Mouse (Mus musculus) layer of hippocampus, postnatal 14 days (tissue): Measurements from ENCODE around the gene Znrf4. TPM values are rescaled to one million over a fixed set of nuclear protein-coding genes. Genes with fewer than 3 reads are reported as not detected.
A peak's percentile ranks its signal among the peaks of the same experiment; 100 is the strongest.

ENCODE experiments used
- DNase-seq, 2 experiments: peaks; one replicate each; pipeline ENCODE4 v3.0.0; 2021 to 2022; ENCODE audit warnings: low spot score in 2 of 2, mixed read lengths in 1 of 2
- total RNA-seq, 2 experiments: library from RNA; stranded (reverse); gene quantifications; 2 replicates each; pipeline ENCODE4 v1.2.3; 2021

The Znrf4 gene
- total RNA-seq, 2 experiments from 2014 or later: not detected

DNA sequence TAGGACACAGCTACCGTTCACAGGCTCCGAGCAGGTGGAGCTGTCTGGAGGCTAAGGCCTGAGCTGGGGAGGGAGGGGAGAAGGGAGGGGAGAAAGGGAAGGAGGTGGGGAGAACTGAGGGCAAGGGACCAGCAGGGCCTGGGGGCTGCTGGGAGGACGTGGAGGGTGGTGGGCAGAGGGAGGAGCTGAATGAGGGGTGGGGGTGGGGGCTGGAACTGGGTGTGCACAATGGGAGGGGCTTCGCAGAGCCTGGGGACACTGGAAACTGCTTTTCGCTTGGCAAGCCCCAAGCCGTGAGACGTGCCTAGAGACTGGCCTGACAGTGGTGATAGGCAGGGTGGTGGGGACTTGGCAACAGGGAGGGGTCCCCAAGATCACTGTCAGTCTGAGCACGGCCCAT is 43.0 kb downstream of the Znrf4 start:
- no peak for DNase-seq

DNA sequence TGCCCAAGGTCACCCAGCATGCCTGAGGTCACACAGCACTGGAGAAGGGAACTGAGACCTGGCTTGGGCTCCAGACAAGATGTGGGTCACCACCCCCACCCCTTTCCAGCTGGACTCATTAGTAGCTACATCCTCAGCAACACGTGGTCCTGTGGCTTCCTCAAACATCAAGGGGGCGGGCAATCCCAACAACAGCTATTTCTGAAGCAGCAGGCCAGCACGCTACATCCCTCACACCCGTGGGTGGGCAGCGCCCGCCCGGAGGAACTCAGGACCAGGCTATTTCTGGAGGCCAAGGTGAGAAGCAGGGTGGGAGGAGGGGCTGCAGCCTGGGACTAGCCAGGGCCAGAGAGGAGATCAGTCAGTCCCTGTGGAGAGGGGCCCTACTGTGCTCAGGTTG is 43.4 kb downstream of the Znrf4 start:
- DNase-seq: no peak

DNA sequence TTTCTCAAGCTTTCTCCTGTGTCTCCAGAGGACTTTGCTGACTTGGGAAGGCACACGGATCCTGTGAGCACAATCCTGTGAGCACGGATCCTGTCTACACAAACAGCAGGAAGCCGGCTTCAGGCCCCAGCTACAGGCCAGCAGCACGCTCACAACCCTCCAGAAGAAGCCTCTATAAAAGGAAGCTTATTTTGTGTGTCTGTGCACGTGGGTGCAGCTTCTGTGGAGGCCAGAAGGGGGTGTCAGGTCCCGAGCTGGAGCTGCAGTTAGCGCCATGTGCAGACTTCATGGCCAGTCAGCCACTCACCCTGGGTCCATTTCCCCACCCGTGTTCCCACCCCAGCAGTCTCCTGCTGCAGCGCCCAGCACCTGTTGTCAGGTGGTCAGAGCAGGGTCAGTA is 43.9 kb downstream of the Znrf4 start:
- no peak for DNase-seq

DNA sequence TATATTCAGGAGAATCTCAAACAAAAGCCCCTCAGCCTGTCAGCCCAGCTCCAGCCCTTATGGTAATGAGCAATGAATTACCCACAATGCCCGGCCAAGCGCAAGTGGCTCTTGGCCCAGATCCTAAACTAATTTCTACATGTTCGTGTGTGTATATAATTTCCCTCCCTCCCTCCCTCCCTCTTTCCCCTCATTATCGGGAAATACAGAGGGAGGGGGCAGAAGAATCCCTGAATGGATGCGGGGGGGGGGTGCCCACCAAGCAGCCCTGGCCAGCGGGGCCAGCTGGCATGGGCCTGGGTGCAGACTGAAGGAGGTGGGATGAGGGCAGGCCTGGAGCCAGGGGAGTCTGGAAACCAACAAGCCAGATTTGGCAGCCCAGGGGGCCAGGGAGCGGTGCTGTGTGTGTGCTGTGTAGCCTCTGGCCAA is 44.8 kb downstream of the Znrf4 start:
- DNase-seq: peak; percentile 76 to 90

DNA sequence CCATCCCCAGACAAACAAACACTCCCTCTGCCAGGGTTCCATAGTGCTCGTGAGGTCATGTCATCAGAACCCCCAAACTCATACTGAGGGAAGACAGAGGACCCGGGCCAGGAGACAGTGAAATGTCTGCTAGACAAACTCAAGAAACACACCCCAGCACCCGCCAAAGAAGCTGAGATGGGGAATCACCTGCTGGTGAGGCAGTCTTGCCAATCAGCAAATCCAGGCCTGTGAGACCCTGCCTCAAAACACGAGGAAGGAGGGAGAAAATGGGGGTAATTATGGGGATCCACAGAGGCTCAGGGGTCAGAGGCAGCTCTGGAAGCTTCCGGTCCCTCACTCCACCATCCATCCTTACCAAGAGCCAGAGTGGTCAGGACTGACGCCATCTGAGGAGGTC is 45.5 kb downstream of the Znrf4 start:
- DNase-seq: no peak

DNA sequence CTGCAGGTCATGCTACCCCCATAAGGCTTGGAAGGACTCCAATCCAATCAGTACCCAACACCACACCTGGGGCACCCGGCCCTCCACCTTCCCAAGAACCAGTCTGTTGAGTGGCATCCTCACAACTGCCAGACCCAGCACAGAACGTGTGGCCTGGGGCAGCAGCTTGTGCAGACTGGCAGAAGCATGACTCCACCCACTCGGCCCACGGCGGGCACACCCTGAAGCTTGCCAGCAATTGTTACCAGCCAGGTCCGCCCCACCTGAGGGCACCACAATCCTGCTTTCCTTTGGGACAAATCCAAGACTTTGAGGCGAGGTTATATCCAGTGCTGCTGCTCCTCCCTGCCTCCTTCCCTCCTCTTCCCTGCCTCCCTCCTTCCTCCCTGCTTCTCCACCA is 47.4 kb downstream of the Znrf4 start:
- no peak for DNase-seq

DNA sequence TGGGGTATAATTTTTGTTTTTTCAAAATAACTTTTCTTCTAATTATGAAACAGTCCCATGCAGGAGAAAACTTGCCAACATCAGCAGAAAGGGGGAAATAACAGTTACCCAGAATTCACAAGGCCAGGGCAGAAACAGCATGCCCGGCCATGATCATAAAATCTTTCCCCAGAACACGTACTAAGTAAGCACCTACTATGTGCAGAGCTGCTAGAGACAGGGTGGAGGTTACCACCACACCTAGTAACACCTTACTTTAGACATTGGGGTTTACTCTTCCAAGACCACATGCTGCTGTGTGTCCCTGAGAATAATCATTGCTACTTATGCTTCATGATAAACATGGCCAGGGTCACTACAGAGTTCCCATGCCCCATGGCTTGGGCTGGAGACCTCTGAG is 47.9 kb downstream of the Znrf4 start:
- DNase-seq: no peak

DNA sequence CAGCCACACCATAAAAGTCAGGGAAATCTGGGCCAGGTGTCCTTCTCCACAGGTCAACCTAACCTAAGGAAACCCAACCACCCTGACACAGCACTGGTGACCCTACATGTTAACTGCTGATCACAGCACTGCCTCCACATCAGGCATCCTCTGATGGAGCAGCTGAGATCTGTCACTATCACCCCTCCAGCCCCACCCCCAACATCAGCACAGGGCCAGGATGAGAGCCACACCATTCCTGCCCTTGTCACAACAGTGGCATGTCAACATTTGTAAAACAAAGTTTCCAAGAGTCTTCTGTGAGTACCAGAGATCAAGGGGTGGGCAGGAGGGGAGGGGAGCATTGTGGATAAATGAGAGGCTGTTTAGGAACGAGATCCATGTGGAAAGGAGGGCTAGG is 48.7 kb downstream of the Znrf4 start:
- DNase-seq: no peak

DNA sequence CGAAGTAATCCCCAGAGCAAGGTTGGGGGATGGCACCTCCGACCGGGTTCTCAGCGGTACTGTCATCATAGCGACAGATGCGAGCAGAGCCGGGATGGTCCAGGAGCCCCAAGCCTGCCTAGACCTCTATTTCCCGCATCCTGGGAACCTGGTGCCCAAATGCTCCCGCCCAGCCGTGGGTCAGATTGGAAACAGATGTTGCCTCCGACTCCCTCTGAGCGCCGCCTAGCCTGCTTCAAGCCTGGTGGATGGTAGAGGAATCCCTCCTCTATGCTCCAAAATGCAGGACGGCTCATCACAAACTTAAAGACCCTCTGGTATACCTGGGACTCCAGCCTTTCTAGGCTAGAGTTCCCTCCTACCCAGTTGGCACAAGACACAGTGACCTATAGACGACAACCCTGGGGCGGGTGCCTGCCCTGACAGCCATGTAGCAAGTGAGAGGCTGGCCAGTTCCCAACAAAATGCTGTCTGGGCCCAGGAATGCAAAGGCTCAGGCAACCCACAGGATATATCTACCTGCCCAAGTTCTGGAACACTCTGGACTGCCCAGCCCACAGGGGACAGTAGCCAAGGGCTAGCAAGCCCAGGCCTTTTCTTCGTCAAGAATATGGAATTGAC is 49.3 kb downstream of the Znrf4 start:
- DNase-seq: no peak

DNA sequence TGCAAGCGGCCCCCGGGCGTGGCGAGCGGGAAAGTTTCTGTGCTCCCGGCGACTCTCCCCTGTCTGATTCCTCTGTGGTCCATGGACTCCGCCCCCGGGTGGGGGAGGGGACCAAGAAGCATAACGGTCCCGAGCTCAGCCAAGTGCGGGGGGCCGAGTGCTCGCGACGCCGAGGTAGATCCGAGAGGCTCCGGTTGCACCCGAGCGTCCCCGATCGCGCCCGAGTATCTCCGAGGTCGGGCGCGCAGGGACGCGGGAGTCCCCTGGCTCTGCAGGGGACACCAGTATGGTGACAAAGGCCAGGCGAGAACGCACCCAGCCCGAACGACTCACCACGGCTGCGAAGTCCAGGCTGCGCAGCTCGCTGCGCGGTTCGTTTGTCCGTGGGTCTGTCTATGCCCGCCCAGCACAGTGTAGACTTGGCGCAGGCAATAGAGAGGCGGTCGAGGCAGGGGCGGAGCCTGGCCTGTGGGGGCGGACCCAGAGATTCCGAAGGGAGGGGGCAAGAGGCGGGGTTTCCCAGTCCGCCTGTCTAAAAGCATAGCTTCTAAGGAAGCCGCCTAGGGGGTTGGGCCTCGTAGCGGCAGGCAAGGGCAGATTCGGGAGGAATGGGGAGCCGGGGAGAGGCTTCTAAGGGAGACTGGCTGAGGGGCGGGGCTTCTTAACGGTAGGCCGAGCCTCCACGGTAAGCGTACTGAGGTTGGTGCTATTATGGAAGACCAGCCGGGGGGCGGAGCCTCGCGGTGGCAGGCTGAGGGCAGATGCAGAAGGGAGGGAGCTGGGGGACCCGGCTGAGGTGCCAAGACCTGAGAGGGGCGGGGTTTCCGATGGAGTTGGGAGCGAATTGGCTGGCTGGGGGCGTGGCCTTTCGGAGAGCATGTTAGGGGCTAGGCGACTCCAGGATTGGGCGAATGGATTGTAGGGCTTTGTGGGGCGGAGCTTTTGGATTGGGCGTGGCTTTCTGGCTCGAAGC is 50.2 kb downstream of the Znrf4 start:
- peak; percentile 96 for DNase-seq

Other genes starting within 250 kb of the Znrf4 start
- 1 to 10 TPM; 6.2 to 7.4 TPM for gene Ticam1, start 235.6 kb downstream of the Znrf4 start, total RNA-seq
- gene Plin3, start 219.6 kb downstream of the Znrf4 start, total RNA-seq: 1 to 10 TPM; 5.1 to 9.1 TPM
- gene Arrdc5, start 212.1 kb downstream of the Znrf4 start, total RNA-seq: not detected
- gene Uhrf1, start 209.1 kb downstream of the Znrf4 start, total RNA-seq: 1 to 10 TPM; 2.4 to 5.0 TPM
- 10 to 100 TPM; 79.7 to 84.5 TPM for gene Kdm4b, start 186.4 kb downstream of the Znrf4 start, total RNA-seq
- 100 to 1,000 TPM; 771 to 772 TPM for gene Ptprs, start 35.9 kb downstream of the Znrf4 start, total RNA-seq
- 1 to 10 TPM; 1.9 to 2.1 TPM for gene Gm20219, start 42.0 kb upstream of the Znrf4 start, total RNA-seq
- gene Safb2, start 72.2 kb upstream of the Znrf4 start, total RNA-seq: 100 to 1,000 TPM; 127 TPM
- gene Safb, start 72.4 kb upstream of the Znrf4 start, total RNA-seq: 100 to 1,000 TPM; 131 to 147 TPM
- 100 to 1,000 TPM; 151 to 160 TPM for gene 2410015M20Rik, start 97.3 kb upstream of the Znrf4 start, total RNA-seq
- gene Rpl36, start 101.0 kb upstream of the Znrf4 start, total RNA-seq: 100 to 1,000 TPM; 403 to 409 TPM
- 10 to 100 TPM; 65.4 to 68.3 TPM for gene Lonp1, start 114.5 kb upstream of the Znrf4 start, total RNA-seq
- under 1 TPM; 0.48 to 0.86 TPM for gene Catsperd, start 115.7 kb upstream of the Znrf4 start, total RNA-seq
- 10 to 100 TPM; 83.9 to 85.3 TPM for gene Ranbp3, start 160.9 kb upstream of the Znrf4 start, total RNA-seq
- gene Ndufa11, start 205.3 kb upstream of the Znrf4 start, total RNA-seq: 100 to 1,000 TPM; 220 to 270 TPM
- 10 to 100 TPM; 10.4 to 12.5 TPM for gene Vmac, start 205.6 kb upstream of the Znrf4 start, total RNA-seq
- gene Nrtn, start 245.1 kb upstream of the Znrf4 start, total RNA-seq: 1 to 10 TPM; 2.1 to 3.0 TPM